8 mouse cellular contexts compared by ENCODE assay signal in genomic region chr6:88784691-88785173, GRCm38 (mm10). TPM values are rescaled to one million over a fixed set of nuclear protein-coding genes. Genes with fewer than 3 reads are reported as not detected.
DNase-seq lines count a peak whose midpoint lies in the region; ATAC-seq and TF ChIP-seq lines count a peak whose summit lies in the region.

No protein-coding gene starts in this region.

- peak overlapping the region; percentile 80 for H3K27ac ChIP-seq in lung, embryonic 14.5 days (ENCODE audit: low read depth)
- H3K27ac ChIP-seq in embryonic facial prominence, embryonic 13.5 days: peak overlapping the region; percentile 19
- H3K27ac ChIP-seq in neural tube, embryonic 15.5 days (replicated peaks): 0 out of 2 replicates have a peak overlapping the region, but pooled peaks have one; percentile 9

- no peak overlapping the region for H3K4me3 ChIP-seq in lung, embryonic 14.5 days (ENCODE audit: low read depth, low read length)
- no peak overlapping the region for H3K4me3 ChIP-seq in embryonic facial prominence, embryonic 13.5 days
- H3K4me3 ChIP-seq in neural tube, embryonic 15.5 days (replicated peaks): no peak overlapping the region

- peak; percentile 66 for DNase-seq in lung, embryonic 14.5 days
- no peak for DNase-seq in lung, postnatal 14 days
- DNase-seq in heart, postnatal 4 days: peak; percentile 52
- no peak for DNase-seq in c-Kit-positive CD71-positive TER-119-positive erythroid progenitor cells, embryonic 14.5 days (ENCODE audit: low spot score)
- no peak for DNase-seq in spleen, postnatal 10 days (ENCODE audit: low spot score in 2 of 2)
- no peak for DNase-seq in spleen, postnatal 36 days (ENCODE audit: low spot score in 2 of 2)

- H3K27me3 ChIP-seq in lung, embryonic 14.5 days (ENCODE audit: insufficient read depth, low read length): no peaks in the 10 kb centered on the region
- no peaks in the 10 kb centered on the region for H3K27me3 ChIP-seq in embryonic facial prominence, embryonic 13.5 days
- no peaks in the 10 kb centered on the region for H3K27me3 ChIP-seq in neural tube, embryonic 15.5 days (replicated peaks)

- no peak overlapping the region for H3K4me2 ChIP-seq in lung, embryonic 14.5 days
- no peak overlapping the region for H3K4me2 ChIP-seq in embryonic facial prominence, embryonic 13.5 days
- H3K4me2 ChIP-seq in neural tube, embryonic 15.5 days: no peak overlapping the region

- peak overlapping the region; percentile 20; the same call in 1 of the 2 replicates for H3K9ac ChIP-seq in lung, embryonic 14.5 days
- 0 out of 2 replicates have a peak overlapping the region, but pooled peaks have one; percentile 40 for H3K9ac ChIP-seq in embryonic facial prominence, embryonic 13.5 days
- H3K9ac ChIP-seq in neural tube, embryonic 15.5 days (replicated peaks): 0 out of 2 replicates have a peak overlapping the region, but pooled peaks have one; percentile 10

- ATAC-seq in lung, embryonic 14.5 days (ENCODE audit: insufficient read depth): peak; percentile 61; the same call in 1 of the 2 replicates
- no peak; the same call in 1 of the 2 replicates for ATAC-seq in embryonic facial prominence, embryonic 13.5 days (ENCODE audit: insufficient number of reproducible peaks, insufficient read depth, low FRiP score, low TSS enrichment, low read depth)
- ATAC-seq in neural tube, embryonic 15.5 days (ENCODE audit: low FRiP score): no peak

- H3K9me3 ChIP-seq in lung, embryonic 14.5 days (ENCODE audit: low read depth, low read length): no peaks in the 10 kb centered on the region
- no peaks in the 10 kb centered on the region for H3K9me3 ChIP-seq in embryonic facial prominence, embryonic 13.5 days
- H3K9me3 ChIP-seq in neural tube, embryonic 15.5 days (replicated peaks): no peaks in the 10 kb centered on the region

- H3K4me1 ChIP-seq in lung, embryonic 14.5 days (ENCODE audit: insufficient read depth): peaks cover 32% of the 10 kb centered on the region
- peaks cover 46% of the 10 kb centered on the region for H3K4me1 ChIP-seq in embryonic facial prominence, embryonic 13.5 days
- H3K4me1 ChIP-seq in neural tube, embryonic 15.5 days: peaks cover 52% of the 10 kb centered on the region

- TF ChIP-seq CTCF in lung, embryonic 14.5 days (IDR thresholded peaks at IDR 0.05; ENCODE audit: low read depth): peak; percentile 48

- no peaks in the 10 kb centered on the region for H3K36me3 ChIP-seq in lung, embryonic 14.5 days (ENCODE audit: insufficient read depth)
- no peaks in the 10 kb centered on the region for H3K36me3 ChIP-seq in embryonic facial prominence, embryonic 13.5 days
- H3K36me3 ChIP-seq in neural tube, embryonic 15.5 days: no peaks in the 10 kb centered on the region

- 49% methylated on average over 7 of the region's 7 CpGs for WGBS in lung, embryonic 14.5 days
- 66% methylated on average over 7 of the region's 7 CpGs for WGBS in embryonic facial prominence, embryonic 13.5 days
- 76% methylated on average over 7 of the region's 7 CpGs for WGBS in neural tube, embryonic 15.5 days

RNA-seq across cellular contexts. Expression of gene Abtb1, which starts 57.1 kb away (rescaled TPM):
- 29.5 and 34.7 TPM in 2 replicates for polyA plus RNA-seq in lung, embryonic 14.5 days (2014; fragmentation: Nextera tagmentation; extraction: Ambion mirVana)
- 33.8 and 34.4 TPM in 2 replicates for polyA plus RNA-seq in embryonic facial prominence, embryonic 13.5 days (2015; fragmentation: Nextera tagmentation; extraction: Ambion mirVana)
- 10 to 100 TPM; 14.8 to 19.6 TPM for total RNA-seq in heart, postnatal 4 days (2021)
- polyA plus RNA-seq in neural tube, embryonic 15.5 days (2015; fragmentation: Nextera tagmentation; extraction: Ambion mirVana): 42.4 and 45.4 TPM in 2 replicates

Comparison
In these comparisons a context has a peak if more than half of its experiments do, and no peak if none do; other contexts are left out.
1. DNase-seq: peak in lung, embryonic 14.5 days (single experiment) and heart, postnatal 4 days (single experiment); none in lung, postnatal 14 days (single experiment), c-Kit-positive CD71-positive TER-119-positive erythroid progenitor cells, embryonic 14.5 days (single experiment), spleen, postnatal 10 days (0 of 2) and spleen, postnatal 36 days (0 of 2).
2. H3K27ac ChIP-seq: peak in every context shown above with its lines; median percentile 80 in lung, embryonic 14.5 days; 19 in embryonic facial prominence, embryonic 13.5 days; 9 in neural tube, embryonic 15.5 days.
3. Peak in every context shown above with its lines, with median percentiles within 50 percentile points of each other: H3K9ac ChIP-seq.